Mouse (Mus musculus) spleen, embryonic (tissue): ENCODE measurements around the gene Map6.

Experiments
- CTCF ChIA-PET: fragments of 350-600 bp; sonication (Branson Sonifier 250); formaldehyde crosslinking; loops from one replicate; lab custom pipeline; 2022; lab: Charles Lee

Map6 gene

GRCm38 (mm10) chr7:99267251-99267896 lies at the start of gene Map6:
Gene Map6, plus strand, starts transcription at chr7:99267447.
- CTCF ChIA-PET: no interaction called here

GRCm38 (mm10) chr7:99224225-99224624 lies 43.0 kb upstream of the Map6 start:
- CTCF ChIA-PET: no interaction called here

- CTCF ChIA-PET: no interaction called here
Observed at GRCm38 (mm10) chr7:99224648-99225190, 42.5 kb upstream of the Map6 start.

- CTCF ChIA-PET: no interaction called here
Observed at GRCm38 (mm10) chr7:99225421-99225820, 41.8 kb upstream of the Map6 start.

- CTCF ChIA-PET: no interaction called here
Observed at GRCm38 (mm10) chr7:99226662-99227061, 40.6 kb upstream of the Map6 start.

GRCm38 (mm10) chr7:99227267-99227666 lies 40.0 kb upstream of the Map6 start:
- CTCF ChIA-PET: no interaction called here

GRCm38 (mm10) chr7:99228825-99229224 lies 38.4 kb upstream of the Map6 start:
- CTCF ChIA-PET: no interaction called here

GRCm38 (mm10) chr7:99229411-99229810 lies 37.8 kb upstream of the Map6 start:
- CTCF ChIA-PET: interaction anchor here (0.7 kb wide), 1 partner anchor 25 kb away, joined by 6 read pairs; no protein-coding TSS in a partner anchor

- CTCF ChIA-PET: no interaction called here
Observed at GRCm38 (mm10) chr7:99230061-99230747, 37.0 kb upstream of the Map6 start.

- CTCF ChIA-PET: no interaction called here
Observed at GRCm38 (mm10) chr7:99232571-99232970, 34.7 kb upstream of the Map6 start.

GRCm38 (mm10) chr7:99234916-99235315 lies 32.3 kb upstream of the Map6 start:
- CTCF ChIA-PET: interaction anchor here (0.7 kb wide), 1 partner anchor 37 kb away, joined by 7 read pairs; no protein-coding TSS in a partner anchor

- CTCF ChIA-PET: interaction anchor here (0.7 kb wide), 1 partner anchor 38 kb away, joined by 7 read pairs; no protein-coding TSS in a partner anchor
Observed at GRCm38 (mm10) chr7:99235657-99236056, 31.6 kb upstream of the Map6 start.

GRCm38 (mm10) chr7:99236888-99237660 lies 30.2 kb upstream of the Map6 start:
- CTCF ChIA-PET: no interaction called here

- CTCF ChIA-PET: no interaction called here
Observed at GRCm38 (mm10) chr7:99238417-99238816, 28.8 kb upstream of the Map6 start, which contains the start of gene Mogat2. Gene Mogat2, minus strand, starts transcription at chr7:99238619.

- CTCF ChIA-PET: no interaction called here
Observed at GRCm38 (mm10) chr7:99242097-99242496, 25.1 kb upstream of the Map6 start.

- CTCF ChIA-PET: no interaction called here
Observed at GRCm38 (mm10) chr7:99248157-99248742, 19.0 kb upstream of the Map6 start.

- CTCF ChIA-PET: no interaction called here
Observed at GRCm38 (mm10) chr7:99248906-99249581, 18.2 kb upstream of the Map6 start.

- CTCF ChIA-PET: no interaction called here
Observed at GRCm38 (mm10) chr7:99249582-99249911, 17.7 kb upstream of the Map6 start.

GRCm38 (mm10) chr7:99250386-99250785 lies 16.9 kb upstream of the Map6 start:
- CTCF ChIA-PET: no interaction called here

- CTCF ChIA-PET: interaction anchor here (0.6 kb wide), 1 partner anchor 26 kb away, joined by 6 read pairs; no protein-coding TSS in a partner anchor
Observed at GRCm38 (mm10) chr7:99255006-99255405, 12.2 kb upstream of the Map6 start.

GRCm38 (mm10) chr7:99261900-99262299 lies 5.3 kb upstream of the Map6 start:
- CTCF ChIA-PET: interaction anchor here (0.7 kb wide), 2 partner anchors 19 to 65 kb away, joined by 3 read pairs; no protein-coding TSS in a partner anchor
